Mouse (Mus musculus): ENCODE measurements around the gene Lin37.

Lin37 gene

GRCm38 (mm10) chr7:30551445-30552101, 8.1 kb downstream of the Lin37 start:
- no peak for DNase-seq

GRCm38 (mm10) chr7:30550603-30551002, 9.0 kb downstream of the Lin37 start:
- DNase-seq: no peak

GRCm38 (mm10) chr7:30549880-30550279, 9.8 kb downstream of the Lin37 start:
- no peak for DNase-seq

GRCm38 (mm10) chr7:30544327-30544726, 15.3 kb downstream of the Lin37 start:
- DNase-seq: no peak

- DNase-seq: no peak
Observed at GRCm38 (mm10) chr7:30540572-30540971, 19.1 kb downstream of the Lin37 start.

- peak; percentile 96 for DNase-seq
Observed at GRCm38 (mm10) chr7:30534633-30535577, 24.7 kb downstream of the Lin37 start, which contains the start of gene Arhgap33. Gene Arhgap33 (minus strand): TSS chr7:30535060.

GRCm38 (mm10) chr7:30533941-30534632, 25.6 kb downstream of the Lin37 start:
- no peak for DNase-seq

GRCm38 (mm10) chr7:30532931-30533330, 26.7 kb downstream of the Lin37 start:
- DNase-seq: peak; percentile 58

GRCm38 (mm10) chr7:30531291-30531815, 28.3 kb downstream of the Lin37 start:
- DNase-seq: no peak

GRCm38 (mm10) chr7:30526981-30527380, 32.7 kb downstream of the Lin37 start:
- no peak for DNase-seq

- no peak for DNase-seq
Observed at GRCm38 (mm10) chr7:30526399-30526798, 33.2 kb downstream of the Lin37 start.

GRCm38 (mm10) chr7:30525954-30526353, 33.7 kb downstream of the Lin37 start:
- no peak for DNase-seq

GRCm38 (mm10) chr7:30524487-30524886, 35.2 kb downstream of the Lin37 start:
- DNase-seq: no peak

- DNase-seq: no peak
Observed at GRCm38 (mm10) chr7:30522871-30523270, 36.8 kb downstream of the Lin37 start.

GRCm38 (mm10) chr7:30520856-30521255, 38.8 kb downstream of the Lin37 start:
- no peak for DNase-seq

- DNase-seq: no peak
Observed at GRCm38 (mm10) chr7:30520396-30520795, 39.2 kb downstream of the Lin37 start.

- no peak for DNase-seq
Observed at GRCm38 (mm10) chr7:30518325-30518724, 41.3 kb downstream of the Lin37 start.

GRCm38 (mm10) chr7:30515003-30515760, 44.5 kb downstream of the Lin37 start:
- no peak for DNase-seq

GRCm38 (mm10) chr7:30508061-30508460, 51.6 kb downstream of the Lin37 start:
- DNase-seq: no peak
